ENCODE assay signal across 23 mouse cellular contexts in the genomic region with DNA sequence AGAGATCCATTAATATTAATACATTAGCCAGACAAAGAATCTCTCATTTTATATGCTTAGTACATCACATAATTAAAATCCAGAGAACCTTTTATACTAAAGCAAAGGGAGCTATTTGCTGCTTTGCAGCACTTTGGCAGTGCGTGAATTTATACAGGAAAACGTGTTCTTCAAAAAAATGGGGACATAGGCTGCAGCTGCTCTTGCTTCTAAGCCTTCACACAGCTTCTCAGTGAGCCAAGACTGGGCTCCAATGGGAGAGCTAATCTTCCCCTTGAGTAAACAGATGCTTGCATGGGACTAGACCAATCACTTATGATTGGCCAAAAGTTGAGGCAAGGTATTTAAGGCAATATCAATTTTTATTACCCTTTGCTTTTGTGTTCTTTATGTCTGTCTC. TPM values are rescaled to one million over a fixed set of nuclear protein-coding genes. Genes with fewer than 3 reads are reported as not detected.
"Had no signal": no experiment of that assay in that cellular context is flagged by ENCODE, and none has a peak within 500 bp of the region (broad histone marks: within the 10 kb centered on the region; RNA-seq: fewer than 3 reads in every experiment).

No protein-coding gene starts in this region.

- ATAC-seq: liver, postnatal 0 days; lung, postnatal 0 days; midbrain, embryonic 16.5 days had no signal

- H3K36me3 ChIP-seq: kidney, embryonic 15.5 days; limb, embryonic 12.5 days; limb, embryonic 15.5 days; midbrain, embryonic 12.5 days had no signal

- H3K4me3 ChIP-seq: kidney, embryonic 15.5 days; limb, embryonic 12.5 days; limb, embryonic 15.5 days; midbrain, embryonic 12.5 days had no signal

- H3K9me3 ChIP-seq: kidney, embryonic 15.5 days; limb, embryonic 12.5 days; limb, embryonic 15.5 days; midbrain, embryonic 12.5 days had no signal

- H3K9ac ChIP-seq: kidney, embryonic 15.5 days; limb, embryonic 12.5 days; limb, embryonic 15.5 days; liver, embryonic 14.5 days; liver, postnatal 0 days; lung, embryonic 14.5 days; midbrain, embryonic 12.5 days had no signal

- DNase-seq: kidney, postnatal 14 days; kidney, postnatal 4 days; left cerebral cortex, postnatal 4 days; liver, postnatal 0 days; lung, embryonic 14.5 days; thymus, adult 18-20 months; thymus, postnatal 36 days had no signal

- H3K4me2 ChIP-seq: kidney, embryonic 15.5 days; limb, embryonic 12.5 days; limb, embryonic 15.5 days; liver, embryonic 11.5 days; lung, embryonic 14.5 days; midbrain, embryonic 12.5 days had no signal

- H3K27me3 ChIP-seq: kidney, embryonic 15.5 days; limb, embryonic 12.5 days; limb, embryonic 15.5 days; midbrain, embryonic 12.5 days had no signal

- H3K4me1 ChIP-seq: kidney, embryonic 15.5 days; limb, embryonic 15.5 days had no signal

- H3K27ac ChIP-seq: kidney, embryonic 15.5 days; limb, embryonic 12.5 days; limb, embryonic 15.5 days; liver, embryonic 14.5 days; macrophage; midbrain, embryonic 12.5 days had no signal

RNA-seq across cellular contexts. Expression of a gene that starts 27.2 kb away (rescaled TPM):
- polyA plus RNA-seq: macrophage; spleen, adult 2 months had no signal

RNA-seq across cellular contexts. Expression of a gene that starts 28.3 kb away (rescaled TPM):
- polyA plus RNA-seq: kidney, embryonic 15.5 days; limb, embryonic 12.5 days; limb, embryonic 15.5 days; liver, embryonic 11.5 days; liver, embryonic 14.5 days; liver, postnatal 0 days; lung, embryonic 14.5 days; lung, postnatal 0 days; macrophage; midbrain, embryonic 12.5 days; midbrain, embryonic 16.5 days; neural tube, embryonic 11.5 days; neural tube, embryonic 14.5 days; small intestine, adult 2 months; spleen, adult 2 months; stomach, embryonic 16.5 days; testis, adult 2 months; urinary bladder, adult 2 months had no signal
